Mouse (Mus musculus) thymus, adult 18-20 months (tissue): ENCODE measurements at regions not wholly inside any gene's neighbourhood (a gene's known extent, or its start where the extent isn't known, plus 50 kb on each side); places are given as distances from the start of the nearest gene placed in this dataset.

ENCODE experiments used
- DNase-seq, 2 experiments: peaks; one replicate each; pipeline ENCODE4 v3.0.0; 2022; ENCODE audit warnings: mixed read lengths in 2 of 2

GRCm38 (mm10) chr12:118650483-118651160, 195.5 kb upstream of the Sp8 start:
- no peak for DNase-seq

- DNase-seq, result no peak
These were observed 196.7 kb upstream of the Sp8 start for GRCm38 (mm10) chr12:118649323-118649973.

GRCm38 (mm10) chr12:118648673-118649072, 197.5 kb upstream of the Sp8 start:
- no peak for DNase-seq

- DNase-seq, result no peak
These were observed 198.7 kb upstream of the Sp8 start for GRCm38 (mm10) chr12:118647270-118648042.

GRCm38 (mm10) chr12:118640925-118641324, 205.2 kb upstream of the Sp8 start:
- DNase-seq, result no peak

GRCm38 (mm10) chr12:118637214-118637613, 208.9 kb upstream of the Sp8 start:
- DNase-seq, result no peak

- no peak for DNase-seq
These were observed 210.7 kb upstream of the Sp8 start for GRCm38 (mm10) chr12:118635456-118635855.

GRCm38 (mm10) chr12:118630373-118630772, 215.8 kb upstream of the Sp8 start:
- DNase-seq, result no peak

- DNase-seq, result no peak
These were observed 224.2 kb upstream of the Sp8 start for GRCm38 (mm10) chr12:118621697-118622485.

GRCm38 (mm10) chr12:118620847-118621636, 225.1 kb upstream of the Sp8 start:
- DNase-seq, result no peak

GRCm38 (mm10) chr12:118597015-118597414, 249.1 kb upstream of the Sp8 start:
- no peak for DNase-seq

- DNase-seq, result no peak
These were observed 251.2 kb upstream of the Sp8 start for GRCm38 (mm10) chr12:118594781-118595574.

GRCm38 (mm10) chr12:118583829-118584628, 262.1 kb upstream of the Sp8 start:
- DNase-seq, result no peak

- no peak for DNase-seq
These were observed 268.6 kb upstream of the Sp4 start for GRCm38 (mm10) chr12:118569811-118570210.

- no peak for DNase-seq
These were observed 265.4 kb upstream of the Sp4 start for GRCm38 (mm10) chr12:118566681-118567080.

- no peak for DNase-seq
These were observed 263.3 kb upstream of the Sp4 start for GRCm38 (mm10) chr12:118564394-118565112.

GRCm38 (mm10) chr12:118562226-118562625, 261.0 kb upstream of the Sp4 start:
- no peak for DNase-seq

GRCm38 (mm10) chr12:118549071-118549470, 247.8 kb upstream of the Sp4 start:
- no peak for DNase-seq

- DNase-seq, result no peak
These were observed 239.1 kb upstream of the Sp4 start for GRCm38 (mm10) chr12:118540336-118540735.

GRCm38 (mm10) chr12:118530514-118530913, 229.3 kb upstream of the Sp4 start:
- DNase-seq, result no peak
